Mouse (Mus musculus): ENCODE measurements around the gene Tldc2. TPM values are rescaled to one million over a fixed set of nuclear protein-coding genes. Genes with fewer than 3 reads are reported as not detected.

Gene Tldc2
- polyA plus RNA-seq, 1 experiment from 2014 or later, result not detected

DNA sequence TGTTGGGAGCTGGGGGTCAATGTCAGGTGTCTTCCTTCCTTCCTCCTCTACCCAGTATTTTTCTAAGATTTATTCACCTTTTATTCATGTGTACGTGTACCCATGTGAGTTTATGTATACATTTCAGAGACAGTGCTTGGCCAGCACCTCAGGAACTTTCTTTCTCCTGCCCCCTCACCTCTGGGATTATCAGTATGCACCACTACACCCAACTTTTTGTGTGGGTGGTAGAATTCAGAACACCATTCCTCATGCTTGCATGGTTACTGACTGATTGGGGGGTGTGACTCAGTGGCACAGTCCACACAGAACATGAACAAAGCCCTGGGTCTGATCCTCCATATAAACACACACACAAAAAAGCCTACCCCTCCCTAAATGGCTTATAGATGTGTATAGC is 45.2 kb downstream of the Tldc2 start:
- ATAC-seq (ENCODE audit: borderline replicate concordance, extremely low read depth, low FRiP score, low TSS enrichment), result no peak
- no peak overlapping the region for H3K4me2 ChIP-seq
- WGBS, result 68% methylated on average over 1 of the region's 1 CpGs

DNA sequence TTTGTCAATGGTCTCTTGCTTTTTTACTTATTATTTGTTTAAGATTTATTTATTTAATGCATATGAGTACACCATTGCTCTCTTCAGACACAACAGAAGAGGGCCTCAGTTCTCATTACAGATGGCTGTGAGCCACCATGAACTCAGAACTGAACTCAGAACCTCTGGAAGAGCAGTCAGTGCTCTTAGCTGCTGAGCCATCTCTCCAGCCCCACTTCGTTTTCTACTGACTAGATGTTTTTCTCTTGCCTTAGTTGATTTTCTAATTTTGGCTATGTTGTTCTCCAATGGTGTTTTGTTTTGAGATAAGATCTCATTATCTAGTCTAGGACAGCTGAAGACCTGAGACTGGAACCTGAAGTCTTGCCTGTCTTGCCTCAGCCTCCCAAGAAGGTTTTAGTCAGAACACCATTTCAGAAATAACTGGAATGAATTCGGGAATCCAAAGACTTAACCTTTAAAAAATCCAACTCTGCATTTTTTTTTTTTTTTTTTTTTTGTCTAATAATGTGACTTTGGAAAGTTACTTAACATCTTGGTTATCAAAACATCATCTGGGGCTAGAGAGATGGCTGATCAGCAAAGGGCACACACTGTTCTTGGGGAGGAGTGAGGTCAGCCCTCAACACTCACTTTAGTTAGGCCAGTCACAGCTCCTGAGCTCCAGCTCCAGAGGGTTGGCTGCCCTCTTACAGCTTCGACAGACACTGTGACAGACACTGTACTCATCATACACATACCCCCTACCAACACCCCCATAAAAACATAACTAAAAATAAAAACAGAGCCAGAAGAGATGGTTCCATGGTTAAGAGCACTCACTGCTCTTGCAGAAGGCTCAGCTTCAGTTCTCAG is 46.1 kb downstream of the Tldc2 start:
- Histone ChIP-seq H3K27me3 (no peaks in the 10 kb centered on the region), H3K9ac (no peak overlapping the region), H3K4me1 (peaks cover 27% of the 10 kb centered on the region), H3K4me3 (no peak overlapping the region), H3K9me3 (no peaks in the 10 kb centered on the region), H3K27ac (no peak overlapping the region), H3K4me2 (peak overlapping the region; percentile 82; the same call in 1 of the 2 replicates), H3K36me3 (0 out of 2 replicates have a peak, but pooled peaks cover 4% of the 10 kb centered on the region)
- ATAC-seq (ENCODE audit: borderline replicate concordance, extremely low read depth, low FRiP score, low TSS enrichment), result no peak
- WGBS, result 77% methylated on average over 3 of the region's 3 CpGs

More for the DNA sequence above, 45.2 kb downstream of the Tldc2 start:
- no peaks in the 10 kb centered on the region for H3K27me3 ChIP-seq
- H3K4me3 ChIP-seq, result no peak overlapping the region
- H3K27ac ChIP-seq, result no peak overlapping the region
- peaks cover 27% of the 10 kb centered on the region for H3K4me1 ChIP-seq
- no peak overlapping the region for H3K9ac ChIP-seq
- 0 out of 2 replicates have a peak, but pooled peaks cover 4% of the 10 kb centered on the region for H3K36me3 ChIP-seq
- no peaks in the 10 kb centered on the region for H3K9me3 ChIP-seq

DNA sequence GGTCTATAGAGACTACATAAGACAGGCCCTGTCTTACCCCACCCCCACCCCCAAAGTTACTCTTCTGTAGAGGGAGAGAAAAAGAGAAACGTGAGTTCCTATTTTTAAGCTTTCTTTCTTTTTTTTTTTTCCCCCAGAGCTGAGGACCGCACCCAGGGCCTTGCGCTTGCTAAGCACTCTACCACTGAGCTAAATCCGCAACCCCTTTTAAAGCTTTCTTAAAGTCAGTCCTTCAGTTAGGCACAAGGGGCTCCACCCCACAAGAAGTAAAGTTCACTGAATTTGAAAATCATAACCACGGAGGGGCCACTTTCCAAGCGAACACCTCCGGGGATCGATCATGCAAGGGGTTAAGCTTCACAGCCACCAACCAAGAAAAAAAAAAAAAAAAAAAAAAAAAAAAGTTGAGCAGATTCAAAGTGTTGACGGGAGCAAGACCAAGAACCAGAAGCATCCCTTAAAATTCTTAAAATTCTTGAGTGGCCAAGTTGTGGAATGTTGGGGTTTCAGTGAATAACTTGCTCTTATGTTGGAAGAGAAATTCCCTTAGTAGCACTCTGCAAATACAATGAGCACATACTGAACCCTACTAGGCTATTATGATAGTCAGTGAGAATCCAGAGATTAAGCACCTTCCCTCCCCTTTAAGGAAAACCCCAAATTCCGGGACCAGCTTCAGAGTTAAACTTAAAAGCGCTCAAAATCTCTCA is 47.1 kb downstream of the Tldc2 start:
- no peak for ATAC-seq (ENCODE audit: borderline replicate concordance, extremely low read depth, low FRiP score, low TSS enrichment)

DNA sequence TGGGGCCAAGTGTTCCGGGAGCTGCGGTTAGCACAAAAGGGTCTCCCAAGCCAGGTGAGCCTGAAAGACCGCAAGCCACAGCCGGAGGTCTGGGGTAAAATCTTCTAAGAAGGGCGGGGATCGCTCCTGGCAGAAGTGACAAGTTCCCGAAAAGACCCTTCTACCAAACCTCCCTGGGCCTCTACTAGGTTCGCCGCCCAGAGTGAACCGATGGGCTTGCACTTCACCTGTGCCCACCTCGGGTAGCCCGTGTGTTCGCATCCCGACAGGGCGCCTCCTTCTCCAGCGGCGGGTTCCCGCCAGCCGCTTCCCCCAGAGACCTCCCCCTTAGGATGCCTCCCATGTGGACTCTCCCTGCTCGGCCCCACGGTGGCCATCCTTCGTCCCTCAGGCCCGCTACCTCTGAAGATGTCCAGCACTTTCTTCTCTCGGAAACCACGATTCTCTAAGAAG is 47.6 kb downstream of the Tldc2 start:
- under 1% methylated on average over 25 of the region's 25 CpGs for WGBS
- ATAC-seq (ENCODE audit: borderline replicate concordance, extremely low read depth, low FRiP score, low TSS enrichment), result peak; percentile 50; the same call in 1 of the 2 replicates
- Histone ChIP-seq H3K4me3 (peak overlapping the region; percentile 61), H3K27ac (peak overlapping the region; percentile 84), H3K4me1 (peaks cover 27% of the 10 kb centered on the region), H3K36me3 (no peaks in the 10 kb centered on the region), H3K9ac (peak overlapping the region; percentile 71), H3K4me2 (peak overlapping the region; percentile 82), H3K27me3 (no peaks in the 10 kb centered on the region), H3K9me3 (no peaks in the 10 kb centered on the region)

More for the DNA sequence above, 47.1 kb downstream of the Tldc2 start:
- H3K36me3 ChIP-seq, result 0 out of 2 replicates have a peak, but pooled peaks cover 2% of the 10 kb centered on the region
- peak overlapping the region; percentile 82 for H3K4me2 ChIP-seq
- peak overlapping the region; percentile 84 for H3K27ac ChIP-seq
- H3K4me1 ChIP-seq, result peaks cover 27% of the 10 kb centered on the region
- 13% methylated on average over 11 of the region's 11 CpGs for WGBS
- peak overlapping the region; percentile 61 for H3K4me3 ChIP-seq
- H3K9me3 ChIP-seq, result no peaks in the 10 kb centered on the region
- peak overlapping the region; percentile 71 for H3K9ac ChIP-seq
- H3K27me3 ChIP-seq, result no peaks in the 10 kb centered on the region

DNA sequence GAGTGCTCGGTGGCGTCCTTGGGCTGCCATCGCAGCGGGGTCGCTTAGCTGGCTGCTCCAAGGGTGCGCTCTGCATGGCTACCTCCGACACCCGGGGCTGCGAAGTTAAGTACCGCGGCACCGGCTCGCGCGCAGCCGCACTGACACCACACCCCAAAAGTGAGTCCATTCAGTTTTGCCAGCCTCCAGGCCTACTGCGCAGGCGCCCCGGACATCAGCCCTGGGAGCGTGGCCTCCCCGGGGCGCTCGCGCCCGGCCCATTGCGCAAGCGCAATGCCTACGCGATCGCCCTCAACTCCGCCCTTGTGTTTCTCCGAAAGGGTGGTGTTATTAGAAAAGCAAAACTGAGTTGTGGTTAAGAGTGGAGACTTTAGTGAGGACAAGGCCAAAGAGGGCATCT is 48.2 kb downstream of the Tldc2 start, which contains the start of gene Samhd1:
Samhd1 (minus strand) TSS at position 252 of the 400 bp plus-strand sequence.
- H3K4me3 ChIP-seq, result peak within 1 kb of the TSS; percentile 61
- H3K36me3 ChIP-seq, result no peaks in the 10 kb centered on the region
- peak; percentile 87 for ATAC-seq (ENCODE audit: borderline replicate concordance, extremely low read depth, low FRiP score, low TSS enrichment)
- peak within 1 kb of the TSS; percentile 84 for H3K27ac ChIP-seq
- peak within 1 kb of the TSS; percentile 82 for H3K4me2 ChIP-seq
- WGBS, result under 1% methylated on average over 32 of the region's 32 CpGs
- peak within 1 kb of the TSS; percentile 71 for H3K9ac ChIP-seq
- peaks cover 23% of the 10 kb centered on the region for H3K4me1 ChIP-seq
- H3K9me3 ChIP-seq, result no peaks in the 10 kb centered on the region
- no peaks in the 10 kb centered on the region for H3K27me3 ChIP-seq

DNA sequence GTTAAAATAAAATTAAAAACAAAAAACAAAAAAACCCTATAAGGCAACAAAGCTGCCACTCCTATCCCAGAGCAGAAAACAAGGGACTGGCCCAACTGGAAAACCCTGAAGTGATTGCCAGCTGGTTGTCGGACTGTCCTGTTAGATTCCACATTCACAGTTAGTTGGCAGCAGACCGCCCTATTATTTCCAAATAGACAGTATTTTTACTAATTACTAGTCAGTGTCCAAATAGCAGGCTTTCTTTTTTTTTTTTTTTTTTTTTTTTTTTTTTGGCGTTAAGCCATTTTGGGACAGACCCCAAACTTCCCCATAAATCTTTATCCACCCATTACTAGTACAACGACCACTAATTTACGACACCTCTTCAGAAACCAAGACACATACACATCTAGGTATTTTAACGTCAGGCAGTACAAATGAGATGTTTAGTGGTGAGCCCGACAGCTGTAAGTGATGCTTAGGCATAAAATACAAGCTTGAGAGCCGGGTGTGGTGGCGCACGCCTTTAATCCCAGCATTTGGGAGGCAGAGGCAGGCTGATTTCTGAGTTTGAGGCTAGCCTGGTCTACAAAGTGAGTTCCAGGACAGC is 48.8 kb downstream of the Tldc2 start:
- no peaks in the 10 kb centered on the region for H3K36me3 ChIP-seq
- peaks cover 23% of the 10 kb centered on the region for H3K4me1 ChIP-seq
- no peak for ATAC-seq (ENCODE audit: borderline replicate concordance, extremely low read depth, low FRiP score, low TSS enrichment)
- H3K4me3 ChIP-seq, result peak overlapping the region; percentile 61
- no peaks in the 10 kb centered on the region for H3K9me3 ChIP-seq
- peak overlapping the region; percentile 82 for H3K4me2 ChIP-seq
- H3K9ac ChIP-seq, result peak overlapping the region; percentile 71; the same call in 1 of the 2 replicates
- 80% methylated on average over 10 of the region's 10 CpGs for WGBS
- no peaks in the 10 kb centered on the region for H3K27me3 ChIP-seq
- H3K27ac ChIP-seq, result peak overlapping the region; percentile 84

DNA sequence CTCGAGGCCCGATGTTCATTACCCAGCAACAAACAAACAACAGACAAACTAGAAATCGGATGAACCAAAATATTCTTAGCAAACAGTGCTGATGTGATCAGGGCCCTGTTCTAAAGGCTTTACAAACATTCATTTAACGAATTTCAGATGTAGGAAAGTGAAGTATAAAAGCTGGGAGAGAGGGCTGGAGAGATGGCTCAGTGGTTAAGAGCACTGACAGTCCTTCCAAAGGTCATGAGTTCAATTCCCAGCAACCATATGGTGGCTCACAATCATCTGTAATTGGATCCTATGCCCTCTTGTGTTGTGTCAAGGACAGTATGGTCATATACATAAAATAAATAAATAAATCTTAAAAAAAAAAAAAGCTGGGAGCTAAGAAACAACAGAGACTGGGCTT is 49.3 kb downstream of the Tldc2 start:
- no peak overlapping the region for H3K9ac ChIP-seq
- H3K36me3 ChIP-seq, result no peaks in the 10 kb centered on the region
- H3K9me3 ChIP-seq, result no peaks in the 10 kb centered on the region
- no peak overlapping the region for H3K4me3 ChIP-seq
- ATAC-seq (ENCODE audit: borderline replicate concordance, extremely low read depth, low FRiP score, low TSS enrichment), result no peak
- H3K27ac ChIP-seq, result no peak overlapping the region
- H3K27me3 ChIP-seq, result no peaks in the 10 kb centered on the region
- peaks cover 20% of the 10 kb centered on the region for H3K4me1 ChIP-seq
- no peak overlapping the region for H3K4me2 ChIP-seq
- 87% methylated on average over 4 of the region's 4 CpGs for WGBS

DNA sequence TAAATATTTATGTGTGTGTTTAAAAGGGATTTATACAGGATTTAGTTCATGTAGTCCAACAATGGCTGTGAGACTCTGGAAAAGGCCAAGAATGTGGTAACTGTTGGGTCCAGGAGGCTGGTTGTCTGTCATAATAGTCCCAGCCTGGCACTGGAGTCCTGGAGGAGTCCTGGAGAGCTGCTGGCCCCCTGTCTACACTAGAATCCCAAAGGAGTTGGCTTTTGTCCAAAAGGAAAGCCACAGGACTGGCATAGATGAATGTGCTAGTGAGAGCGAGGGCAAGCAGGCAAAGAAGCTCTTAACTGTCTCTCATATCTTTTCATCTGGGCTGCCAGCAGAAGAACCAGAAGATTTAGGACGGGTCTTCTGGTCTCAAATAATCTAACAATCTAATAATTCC is 49.8 kb downstream of the Tldc2 start:
- WGBS, result 40% methylated on average over 2 of the region's 2 CpGs
- 0 out of 2 replicates have a peak overlapping the region, but pooled peaks have one; percentile 14 for H3K27ac ChIP-seq
- no peak for ATAC-seq (ENCODE audit: borderline replicate concordance, extremely low read depth, low FRiP score, low TSS enrichment)

DNA sequence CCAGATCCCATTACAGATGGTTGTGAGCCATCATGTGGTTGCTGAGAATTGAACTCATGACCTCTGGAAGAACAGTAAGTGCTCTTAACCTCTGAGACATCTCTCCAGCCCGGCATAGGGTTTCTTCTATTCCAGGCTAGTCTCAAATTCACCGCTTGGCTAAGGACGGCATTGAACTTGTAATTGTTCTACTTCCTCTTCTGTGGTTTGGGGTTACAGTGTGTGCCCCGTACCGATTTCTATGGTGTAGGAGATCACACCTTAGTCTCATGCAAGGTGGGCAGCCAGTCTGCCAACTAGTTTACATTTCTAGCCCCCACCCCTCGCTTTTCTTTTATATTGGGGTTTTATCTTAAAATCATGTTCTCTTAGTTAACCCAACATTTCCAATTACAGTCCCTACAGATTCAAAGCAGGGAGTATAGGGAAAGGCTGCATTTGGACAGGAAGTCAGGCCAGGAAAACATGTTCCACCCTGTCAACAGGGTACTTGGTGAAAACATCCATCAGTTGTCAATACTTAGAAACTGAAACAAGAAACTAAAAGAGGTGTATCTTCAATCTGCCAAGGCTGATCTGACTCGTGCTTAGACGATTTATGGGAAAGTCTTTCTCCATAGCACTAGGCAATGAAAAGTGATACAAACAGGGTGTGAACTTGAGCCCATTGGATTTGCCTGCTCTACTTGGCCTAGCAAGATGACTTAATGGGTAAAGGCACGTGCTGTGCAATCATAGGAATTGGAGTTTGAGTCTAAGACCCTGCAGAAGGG is 51.3 kb downstream of the Tldc2 start:
- 79% methylated on average over 9 of the region's 9 CpGs for WGBS
- no peak for ATAC-seq (ENCODE audit: borderline replicate concordance, extremely low read depth, low FRiP score, low TSS enrichment)

More for the DNA sequence above, 49.8 kb downstream of the Tldc2 start:
- no peak overlapping the region for H3K4me2 ChIP-seq
- no peaks in the 10 kb centered on the region for H3K27me3 ChIP-seq
- H3K4me3 ChIP-seq, result no peak overlapping the region
- no peaks in the 10 kb centered on the region for H3K36me3 ChIP-seq
- no peak overlapping the region for H3K9ac ChIP-seq
- no peaks in the 10 kb centered on the region for H3K9me3 ChIP-seq
- peaks cover 20% of the 10 kb centered on the region for H3K4me1 ChIP-seq

DNA sequence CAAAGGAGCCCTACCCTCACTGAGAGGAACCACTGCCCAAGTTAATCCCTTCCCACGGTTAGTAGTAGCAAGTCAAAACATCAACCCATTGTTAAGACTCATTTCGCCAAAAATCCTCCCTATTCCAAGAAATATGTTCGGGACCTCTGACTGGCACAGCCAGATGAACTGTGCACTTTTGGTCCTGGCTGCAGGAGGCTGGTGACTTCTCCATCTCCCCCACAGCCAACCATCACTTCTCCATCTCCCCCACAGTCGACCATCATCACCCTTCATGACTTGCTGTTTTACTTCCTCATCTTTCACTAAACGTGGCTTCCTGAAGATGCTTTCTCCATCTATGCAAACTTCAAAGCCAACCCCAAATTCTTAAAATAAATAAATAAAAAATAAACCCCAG is 52.0 kb downstream of the Tldc2 start:
- no peak overlapping the region for H3K27ac ChIP-seq
- WGBS, result 72% methylated on average over 5 of the region's 5 CpGs

More for the DNA sequence above, 51.3 kb downstream of the Tldc2 start:
- no peaks in the 10 kb centered on the region for H3K36me3 ChIP-seq
- no peak overlapping the region for H3K4me2 ChIP-seq
- no peak overlapping the region for H3K27ac ChIP-seq
- peaks cover 10% of the 10 kb centered on the region for H3K4me1 ChIP-seq
- H3K9me3 ChIP-seq, result no peaks in the 10 kb centered on the region
- H3K9ac ChIP-seq, result no peak overlapping the region
- no peak overlapping the region for H3K4me3 ChIP-seq
- no peaks in the 10 kb centered on the region for H3K27me3 ChIP-seq

DNA sequence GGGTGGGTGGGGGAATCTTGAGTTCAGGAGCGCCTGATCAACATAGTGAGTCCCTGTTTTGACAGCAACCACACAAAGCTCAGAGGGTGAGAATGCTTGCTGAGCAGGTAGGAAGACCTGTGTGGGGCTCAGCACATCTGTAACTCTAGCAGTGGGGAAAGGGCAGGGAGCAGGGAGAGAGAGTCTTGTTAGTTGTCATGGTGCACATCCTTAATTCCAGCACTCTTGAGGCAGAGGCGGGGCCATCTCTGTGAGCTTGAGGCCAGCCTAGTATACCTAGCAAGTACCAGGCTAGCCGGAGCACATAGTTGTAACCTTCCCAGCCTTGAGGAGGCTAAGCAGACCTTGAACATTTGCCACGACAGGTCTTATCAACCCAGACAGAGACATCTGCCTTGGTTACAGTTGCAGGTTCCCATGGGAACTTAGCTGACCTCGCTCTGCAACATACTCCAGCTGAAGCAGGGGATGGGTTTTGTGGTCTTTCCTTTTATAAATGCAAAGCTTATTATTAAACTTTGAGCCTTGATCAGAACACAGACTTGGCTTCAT is 52.5 kb downstream of the Tldc2 start:
- no peak overlapping the region for H3K27ac ChIP-seq
- no peaks in the 10 kb centered on the region for H3K9me3 ChIP-seq
- no peaks in the 10 kb centered on the region for H3K27me3 ChIP-seq
- no peak overlapping the region for H3K9ac ChIP-seq
- 79% methylated on average over 5 of the region's 5 CpGs for WGBS
- no peak overlapping the region for H3K4me3 ChIP-seq
- no peaks in the 10 kb centered on the region for H3K4me1 ChIP-seq
- ATAC-seq (ENCODE audit: borderline replicate concordance, extremely low read depth, low FRiP score, low TSS enrichment), result no peak
- no peak overlapping the region for H3K4me2 ChIP-seq
- no peaks in the 10 kb centered on the region for H3K36me3 ChIP-seq

More for the DNA sequence above, 52.0 kb downstream of the Tldc2 start:
- Histone ChIP-seq H3K4me1 (peaks cover 4% of the 10 kb centered on the region), H3K9me3 (no peaks in the 10 kb centered on the region), H3K36me3 (no peaks in the 10 kb centered on the region), H3K4me3 (no peak overlapping the region), H3K27me3 (no peaks in the 10 kb centered on the region), H3K4me2 (no peak overlapping the region), H3K9ac (no peak overlapping the region)
- no peak for ATAC-seq (ENCODE audit: borderline replicate concordance, extremely low read depth, low FRiP score, low TSS enrichment)
